Mouse (Mus musculus): ENCODE measurements around the gene Prr29. TPM values are rescaled to one million over a fixed set of nuclear protein-coding genes. Genes with fewer than 3 reads are reported as not detected.
"Not testable (repeated sequence)": the region's sequence is repeated elsewhere in the genome, so short reads cannot be mapped to it uniquely, and the experiment has no call there.

Prr29 gene
- total and polyA plus RNA-seq, 2 experiments from 2014 or later, result not detected

DNA sequence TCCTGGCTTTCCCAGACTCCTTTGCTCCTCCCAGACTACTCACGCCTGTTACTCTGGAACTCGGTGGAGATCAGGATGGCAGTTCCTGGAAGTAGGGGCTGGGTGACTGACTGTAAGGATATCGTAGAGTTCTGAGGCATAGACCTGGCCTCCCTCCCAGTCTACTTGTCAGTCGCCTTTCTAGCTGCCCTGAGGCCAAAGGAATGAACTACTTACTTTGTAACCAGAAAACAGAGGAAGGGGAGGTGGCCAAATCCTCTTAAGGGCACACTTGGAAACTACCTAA lies 28.0 kb downstream of the Prr29 start:
- Histone ChIP-seq H3K4me2 (ENCODE audit: low read depth, low read length) (no peak overlapping the region), H3K9me3 (ENCODE audit: low read length) (no peaks in the 10 kb centered on the region), H3K27ac (no peak overlapping the region), H3K9ac (replicated peaks; ENCODE audit: low read length) (no peak overlapping the region), H3K4me1 (ENCODE audit: insufficient read depth, low read length) (no peaks in the 10 kb centered on the region), H3K36me3 (ENCODE audit: insufficient read depth, low read length) (peaks cover 7% of the 10 kb centered on the region; the same call in 1 of the 2 replicates), H3K27me3 (ENCODE audit: insufficient read depth, low read length) (no peaks in the 10 kb centered on the region), H3K4me3 (ENCODE audit: low read length) (no peak overlapping the region)
- TF ChIP-seq CTCF (IDR thresholded peaks at IDR 0.05; ENCODE audit: low read depth), result no peak
- ATAC-seq (no peak), DNase-seq (ENCODE audit: low spot score) (no peak)
- 69% methylated on average over 4 of the region's 4 CpGs for WGBS

- H3K27ac ChIP-seq; H3K9me3 ChIP-seq (ENCODE audit: low read length); H3K4me1 ChIP-seq (ENCODE audit: insufficient read depth, low read length); H3K9ac ChIP-seq (replicated peaks; ENCODE audit: low read length); ATAC-seq; H3K4me2 ChIP-seq (ENCODE audit: low read depth, low read length); DNase-seq (ENCODE audit: low spot score); H3K27me3 ChIP-seq (ENCODE audit: insufficient read depth, low read length); H3K4me3 ChIP-seq (ENCODE audit: low read length): not testable (repeated sequence)
- peaks cover 14% of the 10 kb centered on the region; the same call in 1 of the 2 replicates for H3K36me3 ChIP-seq (ENCODE audit: insufficient read depth, low read length)
- 79% methylated on average over 2 of the region's 2 CpGs for WGBS
Observed at GRCm38 (mm10) chr11:106394055-106394454, 28.8 kb downstream of the Prr29 start.

GRCm38 (mm10) chr11:106397656-106398055 lies 32.4 kb downstream of the Prr29 start:
- WGBS, result 81% methylated on average over 3 of the region's 3 CpGs
- H3K9me3 ChIP-seq (ENCODE audit: low read length), result no peaks in the 10 kb centered on the region
- H3K27me3 ChIP-seq (ENCODE audit: insufficient read depth, low read length), result no peaks in the 10 kb centered on the region
- TF ChIP-seq CTCF (IDR thresholded peaks at IDR 0.05; ENCODE audit: low read depth), result peak; percentile 66
- H3K4me3 ChIP-seq (ENCODE audit: low read length), result no peak overlapping the region
- peak; percentile 20 for DNase-seq (ENCODE audit: low spot score)
- ATAC-seq, result no peak
- H3K4me1 ChIP-seq (ENCODE audit: insufficient read depth, low read length), result no peaks in the 10 kb centered on the region
- H3K36me3 ChIP-seq (ENCODE audit: insufficient read depth, low read length), result peaks cover 30% of the 10 kb centered on the region
- no peak overlapping the region for H3K9ac ChIP-seq (replicated peaks; ENCODE audit: low read length)
- no peak overlapping the region for H3K4me2 ChIP-seq (ENCODE audit: low read depth, low read length)
- H3K27ac ChIP-seq, result no peak overlapping the region

- no peak for TF ChIP-seq CTCF (IDR thresholded peaks at IDR 0.05; ENCODE audit: low read depth)
- H3K27me3 ChIP-seq (ENCODE audit: insufficient read depth, low read length), result no peaks in the 10 kb centered on the region
- H3K9me3 ChIP-seq (ENCODE audit: low read length), result no peaks in the 10 kb centered on the region
- peaks cover 38% of the 10 kb centered on the region for H3K36me3 ChIP-seq (ENCODE audit: insufficient read depth, low read length)
- ATAC-seq (no peak), DNase-seq (ENCODE audit: low spot score) (no peak)
- H3K27ac ChIP-seq, result no peak overlapping the region
- WGBS, result 95% methylated on average over 8 of the region's 8 CpGs
- H3K4me3 ChIP-seq (ENCODE audit: low read length), result no peak overlapping the region
- H3K9ac ChIP-seq (replicated peaks; ENCODE audit: low read length), result no peak overlapping the region
- no peaks in the 10 kb centered on the region for H3K4me1 ChIP-seq (ENCODE audit: insufficient read depth, low read length)
- no peak overlapping the region for H3K4me2 ChIP-seq (ENCODE audit: low read depth, low read length)
Observed at GRCm38 (mm10) chr11:106398481-106398880, 33.2 kb downstream of the Prr29 start.

DNA sequence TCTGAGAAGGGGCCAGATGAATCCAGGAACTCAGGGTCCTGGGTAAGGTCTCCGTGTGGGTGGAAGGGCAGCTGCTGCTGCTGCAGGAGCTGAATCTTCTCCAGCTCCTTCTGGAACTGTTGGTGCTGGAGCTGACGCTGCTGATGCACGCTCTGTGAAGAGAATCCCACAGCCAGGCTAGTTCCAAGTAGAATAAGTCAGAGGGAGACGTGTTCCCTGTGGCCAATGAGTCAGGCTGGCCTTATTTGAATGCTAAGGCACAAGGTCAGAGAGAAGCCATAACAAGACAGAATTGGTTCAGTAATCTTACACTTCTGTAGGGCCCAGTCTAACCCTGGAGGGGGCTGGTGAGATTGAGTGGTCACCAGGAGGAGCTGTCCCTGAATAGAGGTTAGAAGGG lies 44.7 kb downstream of the Prr29 start:
- no peak overlapping the region for H3K4me2 ChIP-seq (ENCODE audit: low read depth, low read length)
- H3K9ac ChIP-seq (replicated peaks; ENCODE audit: low read length), result no peak overlapping the region
- no peak overlapping the region for H3K27ac ChIP-seq
- 74% methylated on average over 4 of the region's 4 CpGs for WGBS
- TF ChIP-seq CTCF (IDR thresholded peaks at IDR 0.05; ENCODE audit: low read depth), result no peak
- no peaks in the 10 kb centered on the region for H3K27me3 ChIP-seq (ENCODE audit: insufficient read depth, low read length)
- H3K4me3 ChIP-seq (ENCODE audit: low read length), result no peak overlapping the region
- no peaks in the 10 kb centered on the region for H3K4me1 ChIP-seq (ENCODE audit: insufficient read depth, low read length)
- no peaks in the 10 kb centered on the region for H3K9me3 ChIP-seq (ENCODE audit: low read length)
- ATAC-seq (no peak), DNase-seq (ENCODE audit: low spot score) (no peak)
- peaks cover 18% of the 10 kb centered on the region for H3K36me3 ChIP-seq (ENCODE audit: insufficient read depth, low read length)

DNA sequence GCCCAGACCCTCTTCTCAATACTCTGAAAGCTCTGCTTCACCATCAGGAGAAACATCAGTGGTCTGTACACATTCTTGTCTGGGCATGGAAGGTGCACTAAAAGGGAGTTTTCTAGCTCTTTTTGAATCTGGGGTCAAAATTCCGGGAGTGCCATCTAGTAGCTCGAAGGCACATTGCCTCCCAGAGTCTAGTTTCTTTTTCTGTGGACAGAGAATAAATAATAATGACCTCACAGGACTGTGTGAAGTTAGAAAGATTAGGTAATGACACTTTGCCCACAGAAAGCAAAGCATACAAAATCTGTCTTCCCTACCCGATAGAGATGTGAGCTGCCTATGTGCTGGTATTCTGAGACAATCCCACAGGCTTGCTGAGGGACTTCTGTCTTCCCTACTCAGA lies 45.2 kb downstream of the Prr29 start:
- H3K4me1 ChIP-seq (ENCODE audit: insufficient read depth, low read length), result no peaks in the 10 kb centered on the region
- H3K4me2 ChIP-seq (ENCODE audit: low read depth, low read length), result no peak overlapping the region
- no peak overlapping the region for H3K4me3 ChIP-seq (ENCODE audit: low read length)
- WGBS, result 87% methylated on average over 3 of the region's 3 CpGs
- no peak overlapping the region for H3K9ac ChIP-seq (replicated peaks; ENCODE audit: low read length)
- H3K27ac ChIP-seq, result no peak overlapping the region
- ATAC-seq (no peak), DNase-seq (ENCODE audit: low spot score) (no peak)
- peaks cover 18% of the 10 kb centered on the region for H3K36me3 ChIP-seq (ENCODE audit: insufficient read depth, low read length)
- no peak for TF ChIP-seq CTCF (IDR thresholded peaks at IDR 0.05; ENCODE audit: low read depth)
- H3K9me3 ChIP-seq (ENCODE audit: low read length), result no peaks in the 10 kb centered on the region
- no peaks in the 10 kb centered on the region for H3K27me3 ChIP-seq (ENCODE audit: insufficient read depth, low read length)

DNA sequence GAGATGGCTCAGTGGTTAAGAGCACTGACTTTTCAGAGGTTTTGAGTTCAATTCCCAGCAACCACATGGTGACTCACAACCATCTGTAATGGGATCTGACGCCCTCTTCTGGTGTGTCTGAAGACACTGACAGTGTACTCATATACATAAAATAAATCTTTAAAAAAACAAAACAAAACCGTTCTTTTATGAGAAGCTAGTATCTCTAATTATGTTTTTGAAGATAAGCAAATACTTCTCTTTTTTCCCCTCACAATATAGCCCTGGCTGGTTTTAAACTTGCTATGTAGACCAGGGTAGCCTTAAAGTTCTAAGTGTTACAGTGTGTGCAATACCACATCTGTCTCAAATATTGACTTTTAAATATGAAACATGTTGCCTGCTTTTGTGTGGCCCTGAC lies 45.9 kb downstream of the Prr29 start:
- Histone ChIP-seq H3K4me3 (ENCODE audit: low read length) (no peak overlapping the region), H3K27me3 (ENCODE audit: insufficient read depth, low read length) (no peaks in the 10 kb centered on the region), H3K9ac (replicated peaks; ENCODE audit: low read length) (no peak overlapping the region), H3K4me2 (ENCODE audit: low read depth, low read length) (no peak overlapping the region), H3K9me3 (ENCODE audit: low read length) (no peaks in the 10 kb centered on the region), H3K36me3 (ENCODE audit: insufficient read depth, low read length) (peaks cover 18% of the 10 kb centered on the region), H3K4me1 (ENCODE audit: insufficient read depth, low read length) (no peaks in the 10 kb centered on the region), H3K27ac (no peak overlapping the region)
- WGBS, result 84% methylated on average over 2 of the region's 2 CpGs
- ATAC-seq (no peak), DNase-seq (ENCODE audit: low spot score) (no peak)
- no peak for TF ChIP-seq CTCF (IDR thresholded peaks at IDR 0.05; ENCODE audit: low read depth)

Data from hindbrain, postnatal 0 days (tissue).